Mouse (Mus musculus) cortical plate, adult 2 months (tissue): Measurements from ENCODE around the gene Adat2.

Experiments
- CTCF ChIP-seq: fragments of 200-500 bp; IDR thresholded peaks from 2 replicates; pipeline ENCODE4 v1.5.1; 2011; ENCODE audit warnings: mild to moderate bottlenecking, control low read depth, low read length; ENCODE audit not compliant: insufficient read depth; ENCODE audit errors: extremely low read depth
- POLR2A ChIP-seq: fragments of 200-500 bp; IDR thresholded peaks from 2 replicates; pipeline ENCODE4 v1.6.1; 2011; ENCODE audit warnings: mild to moderate bottlenecking, low read length, control low read depth; ENCODE audit not compliant: insufficient read depth; ENCODE audit errors: extremely low read depth

- TF ChIP-seq CTCF (no peak), POLR2A (no peak)
Measured at GRCm38 (mm10) chr10:13572410-13572809, 19.7 kb downstream of the Adat2 start.
